Mouse (Mus musculus) ES-Bruce4 (cell line): Measurements from ENCODE around the gene Chadl. TPM values are rescaled to one million over a fixed set of nuclear protein-coding genes. Genes with fewer than 3 reads are reported as not detected.
A peak's percentile ranks its signal among the peaks of the same experiment; 100 is the strongest.

Experiments
- H3K27ac ChIP-seq: 2 replicates; pipeline ENCODE4 v1.5.1; 2012; ENCODE audit warnings: low read length, inconsistent platforms; ENCODE audit not compliant: insufficient read depth
- H3K27me3 ChIP-seq: 2 replicates; pipeline ENCODE4 v1.6.1; 2012; ENCODE audit warnings: mild to moderate bottlenecking, low read length, inconsistent platforms; ENCODE audit not compliant: control insufficient read depth, poor library complexity, insufficient read depth, severe bottlenecking
- H3K36me3 ChIP-seq: 2 replicates; pipeline ENCODE4 v1.6.1; 2012; ENCODE audit warnings: inconsistent platforms, mild to moderate bottlenecking, low read length, moderate library complexity; ENCODE audit not compliant: control insufficient read depth, poor library complexity, insufficient read depth, severe bottlenecking
- H3K4me1 ChIP-seq: one replicate; pipeline ENCODE4 v1.8.1; 2011; ENCODE audit warnings: low read length; ENCODE audit not compliant: control insufficient read depth, insufficient read depth
- H3K4me3 ChIP-seq: 2 replicates; pipeline ENCODE4 v1.5.1; 2011; ENCODE audit warnings: low read depth, mild to moderate bottlenecking, low read length
- H3K9ac ChIP-seq: 2 replicates; pipeline ENCODE4 v1.6.1; 2012; ENCODE audit warnings: low read depth, mild to moderate bottlenecking, inconsistent platforms; ENCODE audit not compliant: poor library complexity, severe bottlenecking
- H3K9me3 ChIP-seq: replicated peaks from 2 replicates; pipeline ENCODE4 v1.6.1; 2012; ENCODE audit warnings: mild to moderate bottlenecking, low read length, inconsistent platforms; ENCODE audit not compliant: control insufficient read depth, poor library complexity, insufficient read depth, severe bottlenecking
- CTCF ChIP-seq: IDR thresholded peaks from one replicate; pipeline ENCODE4 v1.8.1; 2011; ENCODE audit warnings: low read depth, low read length
- EP300 ChIP-seq: IDR thresholded peaks from 2 replicates; pipeline ENCODE4 v1.6.1; 2011; ENCODE audit warnings: low read depth, low read length; ENCODE audit not compliant: insufficient read depth
- POLR2A ChIP-seq: IDR thresholded peaks from one replicate; pipeline ENCODE4 v1.8.1; 2011; ENCODE audit warnings: low read length; ENCODE audit not compliant: insufficient read depth
- polyA plus RNA-seq: library from polyadenylated mRNA; stranded (reverse); fragments of >200 nt; gene quantifications from 2 replicates; pipeline ENCODE4 v1.2.4, GENCODE M21; 2011; ENCODE audit warnings: low read depth; ENCODE audit not compliant: missing spikeins, insufficient read depth, insufficient read length

The Chadl gene
- polyA plus RNA-seq, 1 experiment, result 1.1 TPM

- H3K27ac ChIP-seq, result no peak overlapping the region
- H3K36me3 ChIP-seq, result peaks cover 84% of the 10 kb centered on the region
- H3K9me3 ChIP-seq, result no peaks in the 10 kb centered on the region
- no peaks in the 10 kb centered on the region for H3K4me1 ChIP-seq
- no peak overlapping the region for H3K9ac ChIP-seq
- H3K27me3 ChIP-seq, result no peaks in the 10 kb centered on the region
- no peak for TF ChIP-seq POLR2A
- peak; percentile 23 for TF ChIP-seq CTCF
- H3K4me3 ChIP-seq, result no peak overlapping the region
Observed at GRCm38 (mm10) chr15:81719139-81719531, 22.0 kb upstream of the Chadl start.

GRCm38 (mm10) chr15:81718336-81719138 is 21.4 kb upstream of the Chadl start:
- Histone ChIP-seq H3K27ac (no peak overlapping the region), H3K9me3 (no peaks in the 10 kb centered on the region), H3K9ac (no peak overlapping the region), H3K4me1 (no peaks in the 10 kb centered on the region), H3K4me3 (no peak overlapping the region), H3K36me3 (peaks cover 83% of the 10 kb centered on the region), H3K27me3 (no peaks in the 10 kb centered on the region)
- TF ChIP-seq POLR2A (no peak), EP300 (no peak)

DNA sequence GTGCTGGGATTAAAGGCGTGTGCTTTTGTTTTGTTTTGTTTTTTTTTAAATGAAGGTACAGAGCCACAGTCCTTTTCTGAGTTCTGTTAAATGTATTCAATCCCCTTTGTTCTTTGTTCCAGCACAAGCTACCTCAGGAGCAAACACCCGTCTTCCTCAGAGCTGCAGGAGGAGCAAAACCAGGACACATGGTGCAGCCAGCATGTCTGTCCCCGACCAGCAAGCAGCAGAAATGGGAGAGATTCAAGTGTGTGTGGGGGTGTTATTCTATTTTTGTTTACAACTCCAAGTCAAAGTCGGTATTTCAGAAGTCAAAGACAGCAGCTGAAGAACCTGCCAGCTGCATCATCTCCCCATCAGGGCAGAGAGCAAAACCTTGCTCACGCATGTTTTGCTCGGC is 16.7 kb upstream of the Chadl start:
- Histone ChIP-seq H3K9me3 (no peaks in the 10 kb centered on the region), H3K36me3 (peaks cover 79% of the 10 kb centered on the region), H3K4me1 (no peaks in the 10 kb centered on the region), H3K27me3 (no peaks in the 10 kb centered on the region), H3K27ac (no peak overlapping the region), H3K9ac (no peak overlapping the region), H3K4me3 (no peak overlapping the region)
- TF ChIP-seq POLR2A (no peak), CTCF (no peak), EP300 (no peak)

- Histone ChIP-seq H3K27ac (no peak overlapping the region), H3K9ac (no peak overlapping the region), H3K27me3 (no peaks in the 10 kb centered on the region), H3K36me3 (peaks cover 78% of the 10 kb centered on the region), H3K4me1 (no peaks in the 10 kb centered on the region), H3K9me3 (no peaks in the 10 kb centered on the region), H3K4me3 (no peak overlapping the region)
- TF ChIP-seq EP300 (no peak), POLR2A (no peak), CTCF (no peak)
Observed at GRCm38 (mm10) chr15:81710801-81711200, 13.7 kb upstream of the Chadl start.

DNA sequence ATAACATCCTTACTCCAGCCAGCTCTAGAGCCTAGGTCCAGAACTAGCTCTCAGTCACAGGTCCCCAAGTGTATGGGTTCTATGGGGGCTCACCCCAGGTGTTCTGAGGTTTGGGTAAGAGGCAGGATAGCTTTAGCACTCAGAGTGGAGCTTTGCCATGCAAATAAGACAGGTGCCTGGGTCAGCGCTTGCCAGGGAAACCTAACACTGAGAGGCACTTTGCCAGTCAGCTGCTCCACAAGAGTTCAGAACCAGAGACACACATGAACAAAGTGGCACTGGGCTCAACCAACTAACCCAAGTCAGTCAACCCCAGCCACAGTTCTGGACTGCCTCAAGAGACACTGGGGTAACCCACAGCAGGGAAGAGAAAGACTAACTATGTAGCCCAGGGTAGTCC is 12.6 kb upstream of the Chadl start:
- H3K27ac ChIP-seq, result no peak overlapping the region
- no peak overlapping the region for H3K9ac ChIP-seq
- no peaks in the 10 kb centered on the region for H3K9me3 ChIP-seq
- H3K36me3 ChIP-seq, result peaks cover 82% of the 10 kb centered on the region
- no peak overlapping the region for H3K4me3 ChIP-seq
- no peaks in the 10 kb centered on the region for H3K4me1 ChIP-seq
- no peaks in the 10 kb centered on the region for H3K27me3 ChIP-seq
- TF ChIP-seq POLR2A, result no peak
- TF ChIP-seq CTCF, result no peak
- TF ChIP-seq EP300, result no peak

- H3K27me3 ChIP-seq, result no peaks in the 10 kb centered on the region
- H3K4me3 ChIP-seq, result no peak overlapping the region
- H3K9ac ChIP-seq, result no peak overlapping the region
- H3K9me3 ChIP-seq, result no peaks in the 10 kb centered on the region
- no peak overlapping the region for H3K27ac ChIP-seq
- H3K36me3 ChIP-seq, result peaks cover 89% of the 10 kb centered on the region
- no peaks in the 10 kb centered on the region for H3K4me1 ChIP-seq
- no peak for TF ChIP-seq POLR2A
Observed at GRCm38 (mm10) chr15:81708991-81709390, 11.9 kb upstream of the Chadl start.
